Mouse (Mus musculus) layer of hippocampus, adult 2 months (tissue): Measurements from ENCODE around the gene Gria1. TPM values are rescaled to one million over a fixed set of nuclear protein-coding genes. Genes with fewer than 3 reads are reported as not detected.
A peak's percentile ranks its signal among the peaks of the same experiment; 100 is the strongest.

Experiments used
- DNase-seq, 2 experiments: peaks; one replicate each; pipeline ENCODE4 v3.0.0; 2022; ENCODE audit warnings: low spot score in 2 of 2
- H3K27ac ChIP-seq: fragments of 200-600 bp; 2 replicates; pipeline ENCODE4 v1.8.1; 2022
- H3K4me3 ChIP-seq: fragments of 200-600 bp; 2 replicates; pipeline ENCODE4 v1.8.1; 2022; ENCODE audit warnings: mild to moderate bottlenecking
- CTCF ChIP-seq: fragments of 200-600 bp; conservative IDR thresholded peaks from 2 replicates; pipeline ENCODE4 v1.8.1; 2022; ENCODE audit warnings: antibody characterized with exemption, mild to moderate bottlenecking, moderate library complexity
- total RNA-seq, 2 experiments: library from RNA; stranded (reverse); gene quantifications; 2 replicates each; pipeline ENCODE4 v1.2.3; 2021

Gria1 gene
- total RNA-seq, 2 experiments from 2014 or later = 751 TPM

GRCm38 (mm10) chr11:57207260-57207659 is 196.1 kb downstream of the Gria1 start:
- peak; percentile 63 to 73 for DNase-seq
- no peak for TF ChIP-seq CTCF
- Histone ChIP-seq H3K4me3 (no peak overlapping the region), H3K27ac (peak overlapping the region; percentile 92)

GRCm38 (mm10) chr11:57214079-57214478 is 202.9 kb downstream of the Gria1 start:
- Histone ChIP-seq H3K27ac (peak overlapping the region; percentile 92), H3K4me3 (no peak overlapping the region)
- peak in 1 of 2 experiments; percentile 44 for DNase-seq
- TF ChIP-seq CTCF = no peak

- peak overlapping the region; percentile 92 for H3K27ac ChIP-seq
- DNase-seq = no peak
- no peak for TF ChIP-seq CTCF
- H3K4me3 ChIP-seq = no peak overlapping the region
These were observed 203.4 kb downstream of the Gria1 start for GRCm38 (mm10) chr11:57214583-57214982.

GRCm38 (mm10) chr11:57222797-57223569 is 211.8 kb downstream of the Gria1 start:
- no peak for DNase-seq
- peak overlapping the region; percentile 86 for H3K27ac ChIP-seq
- H3K4me3 ChIP-seq = no peak overlapping the region
- TF ChIP-seq CTCF = no peak

GRCm38 (mm10) chr11:57235446-57235845 is 224.3 kb downstream of the Gria1 start:
- no peak for DNase-seq
- TF ChIP-seq CTCF = no peak
- H3K27ac ChIP-seq = peak overlapping the region; percentile 40
- no peak overlapping the region for H3K4me3 ChIP-seq

GRCm38 (mm10) chr11:57236431-57236830 is 225.2 kb downstream of the Gria1 start:
- TF ChIP-seq CTCF = no peak
- peak overlapping the region; percentile 64; the same call in 1 of the 2 replicates for H3K27ac ChIP-seq
- DNase-seq = no peak
- no peak overlapping the region for H3K4me3 ChIP-seq

- Histone ChIP-seq H3K27ac (peak overlapping the region; percentile 67), H3K4me3 (no peak overlapping the region)
- no peak for TF ChIP-seq CTCF
- no peak for DNase-seq
These were observed 228.6 kb downstream of the Gria1 start for GRCm38 (mm10) chr11:57239758-57240157.

- DNase-seq = no peak
- no peak for TF ChIP-seq CTCF
- H3K27ac ChIP-seq = peak overlapping the region; percentile 57; the same call in 1 of the 2 replicates
- no peak overlapping the region for H3K4me3 ChIP-seq
These were observed 232.6 kb downstream of the Gria1 start for GRCm38 (mm10) chr11:57243835-57244234.

GRCm38 (mm10) chr11:57244543-57244942 is 233.4 kb downstream of the Gria1 start:
- H3K4me3 ChIP-seq = no peak overlapping the region
- no peak for TF ChIP-seq CTCF
- H3K27ac ChIP-seq = peak overlapping the region; percentile 57; the same call in 1 of the 2 replicates
- DNase-seq = peak in 1 of 2 experiments; percentile 43

- no peak for DNase-seq
These were observed 237.7 kb downstream of the Gria1 start for GRCm38 (mm10) chr11:57248870-57249269.

GRCm38 (mm10) chr11:57250129-57250528 is 238.9 kb downstream of the Gria1 start:
- Histone ChIP-seq H3K4me3 (no peak overlapping the region), H3K27ac (peak overlapping the region; percentile 49)
- no peak for DNase-seq
- TF ChIP-seq CTCF = no peak

More at GRCm38 (mm10) chr11:57248870-57249269, 237.7 kb downstream of the Gria1 start:
- peak overlapping the region; percentile 49; the same call in 1 of the 2 replicates for H3K27ac ChIP-seq
- TF ChIP-seq CTCF = no peak
- H3K4me3 ChIP-seq = no peak overlapping the region

- H3K4me3 ChIP-seq = no peak overlapping the region
- peak overlapping the region; percentile 94 for H3K27ac ChIP-seq
- peak; percentile 71 to 86 for DNase-seq
- TF ChIP-seq CTCF = no peak
These were observed 260.5 kb downstream of the Gria1 start for GRCm38 (mm10) chr11:57271687-57272086.

- Histone ChIP-seq H3K4me3 (no peak overlapping the region), H3K27ac (peak overlapping the region; percentile 83; the same call in 1 of the 2 replicates)
- no peak for TF ChIP-seq CTCF
These were observed 263.5 kb downstream of the Gria1 start for GRCm38 (mm10) chr11:57274687-57275086.

GRCm38 (mm10) chr11:57278056-57278455 is 266.9 kb downstream of the Gria1 start:
- TF ChIP-seq CTCF = no peak
- H3K4me3 ChIP-seq = no peak overlapping the region
- H3K27ac ChIP-seq = peak overlapping the region; percentile 83
- no peak for DNase-seq

More at GRCm38 (mm10) chr11:57274687-57275086, 263.5 kb downstream of the Gria1 start:
- no peak for DNase-seq
